Mouse (Mus musculus): ENCODE measurements around the gene Foxo6. TPM values are rescaled to one million over a fixed set of nuclear protein-coding genes. Genes with fewer than 3 reads are reported as not detected.

Gene Foxo6
- polyA plus RNA-seq, 1 experiment, result 2.2 TPM

DNA sequence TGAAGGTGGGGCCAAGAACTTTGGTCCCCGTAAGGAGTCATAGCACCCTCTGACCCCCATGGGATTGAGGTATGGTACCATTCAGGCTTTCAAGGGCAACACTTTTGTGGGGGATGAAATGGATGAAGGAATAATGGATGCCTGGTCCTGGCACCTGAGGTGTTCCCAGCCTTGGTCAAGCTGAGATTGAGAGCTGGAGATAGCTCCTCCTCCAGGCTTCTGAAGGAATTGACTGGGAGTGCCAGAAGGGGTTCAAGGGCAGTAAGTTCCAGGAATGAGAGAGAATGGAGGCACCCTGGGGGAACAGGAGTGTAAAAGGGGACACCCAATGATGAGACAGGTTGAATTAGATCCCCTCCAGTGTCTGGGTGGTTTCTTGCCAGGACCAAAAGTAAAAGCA, 3.0 kb downstream of the Foxo6 start:
- no peak for DNase-seq (ENCODE audit: low spot score)

DNA sequence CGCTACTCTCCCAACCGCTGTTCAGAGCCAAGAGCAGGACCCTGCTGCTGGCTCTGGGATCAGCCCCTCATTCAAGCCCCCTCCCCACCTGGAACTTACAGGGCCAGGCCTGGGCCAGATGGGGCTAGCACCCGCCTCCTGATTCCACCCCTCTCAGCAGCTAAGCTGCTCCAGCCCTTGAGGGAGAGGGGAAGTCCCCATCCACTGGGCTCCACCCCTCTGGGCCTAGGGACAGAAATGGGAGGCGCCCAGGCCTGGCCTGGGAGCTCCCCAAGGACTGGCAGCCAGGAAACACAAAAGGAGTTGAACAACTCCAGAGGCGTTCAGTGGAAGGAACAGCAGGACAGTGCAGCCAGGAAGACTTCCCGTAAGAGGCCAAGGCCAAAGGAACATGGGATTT, 4.0 kb downstream of the Foxo6 start:
- DNase-seq (ENCODE audit: low spot score), result peak; percentile 45

DNA sequence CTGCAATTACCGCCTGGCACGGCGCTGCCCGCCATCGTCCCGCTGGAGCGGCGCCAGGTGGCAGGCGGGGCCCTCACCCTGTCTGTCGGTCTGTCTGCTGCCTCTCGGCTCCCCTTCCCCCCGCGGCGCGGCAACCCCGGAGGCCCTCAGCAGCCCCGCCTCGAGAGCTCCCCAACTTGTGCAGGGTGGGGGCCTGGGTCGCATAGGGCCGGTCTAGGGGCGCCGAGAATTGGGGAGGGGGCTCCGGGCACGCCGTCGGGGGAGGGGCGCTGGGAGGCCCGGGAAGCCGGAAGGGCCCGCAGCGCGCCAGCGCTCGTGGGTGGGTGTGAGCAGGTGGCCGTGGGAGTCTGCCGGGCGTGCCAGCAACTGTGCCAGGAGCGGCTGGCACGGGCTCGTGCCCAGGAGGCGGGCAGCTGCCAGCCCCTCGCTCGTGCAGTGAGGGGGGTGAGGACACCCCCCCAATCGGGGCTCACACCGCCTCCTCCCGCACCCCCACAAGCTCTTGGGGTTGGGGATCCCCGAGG, 4.5 kb downstream of the Foxo6 start:
- peak; percentile 39 for DNase-seq (ENCODE audit: low spot score)

DNA sequence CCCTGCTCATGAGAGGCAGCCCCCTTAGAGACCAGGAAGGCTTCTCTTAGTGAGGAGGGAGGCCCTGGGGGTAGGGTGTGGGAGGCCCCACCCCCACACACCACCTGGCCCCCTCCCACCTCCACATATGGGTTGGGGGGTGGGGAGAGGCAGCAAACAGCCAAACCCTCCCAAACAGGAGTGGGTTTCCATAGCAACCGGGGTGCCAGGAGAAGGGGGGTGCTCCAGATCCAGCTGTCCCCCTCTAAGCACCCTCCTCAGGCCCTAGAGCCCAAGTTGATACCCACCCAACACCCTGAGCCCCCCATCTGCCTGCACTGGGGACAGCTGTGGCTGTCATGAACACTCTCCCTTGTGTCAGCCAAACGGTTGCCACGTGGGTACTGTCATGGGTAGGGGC, 6.1 kb downstream of the Foxo6 start:
- no peak for DNase-seq (ENCODE audit: low spot score)

DNA sequence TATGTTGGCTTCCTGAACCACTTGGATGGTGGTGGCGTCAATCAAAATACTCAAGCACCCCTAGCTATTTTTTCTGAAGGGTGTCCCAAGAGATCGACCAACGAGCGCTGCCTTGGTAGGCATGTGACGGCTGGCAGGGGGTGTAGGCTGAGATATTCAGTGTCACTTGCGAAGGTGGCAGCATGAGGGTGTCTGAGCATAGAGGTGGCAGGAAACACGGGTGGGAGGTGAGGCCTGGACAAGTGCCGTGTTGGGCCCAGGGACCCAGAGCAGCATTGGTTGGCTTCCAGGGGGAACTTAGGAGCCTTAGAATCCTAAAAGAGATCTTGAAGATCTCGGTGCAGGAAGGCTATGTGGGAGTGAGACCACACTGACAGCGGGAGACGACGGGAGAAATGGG, 6.7 kb downstream of the Foxo6 start:
- no peak for DNase-seq (ENCODE audit: low spot score)

DNA sequence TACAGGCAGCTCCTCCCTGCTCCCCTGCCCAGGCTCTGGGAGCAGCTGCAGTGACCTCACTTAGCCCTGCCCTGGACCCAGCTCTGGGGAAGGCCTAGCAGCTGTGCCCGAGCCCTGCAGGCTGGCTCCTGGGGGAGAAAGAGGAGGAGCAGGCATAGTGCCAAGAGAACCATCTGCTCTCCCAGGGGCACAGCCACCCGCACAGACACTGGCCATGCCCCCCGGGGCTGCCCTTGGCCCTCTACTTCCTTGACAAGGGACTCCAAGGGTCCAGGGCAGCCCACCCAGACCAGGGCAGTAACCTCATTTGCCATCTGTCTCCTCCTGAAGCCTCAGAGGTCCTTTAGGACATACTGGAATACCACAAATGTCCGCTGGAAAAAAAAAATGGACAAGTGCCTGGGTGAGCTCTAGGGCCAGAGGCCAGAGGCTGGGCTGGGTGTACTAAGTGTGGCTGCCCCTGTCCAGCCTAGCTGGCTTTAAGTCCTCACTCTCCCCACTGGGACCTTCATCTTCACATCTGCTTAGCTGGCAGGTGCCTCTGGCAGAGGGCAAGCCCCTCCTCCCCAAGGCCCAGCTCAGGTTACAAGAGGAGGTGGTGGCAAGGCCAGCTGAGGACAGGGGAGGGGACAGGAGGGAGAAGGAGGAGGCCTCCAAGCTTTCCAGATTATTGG, 9.8 kb downstream of the Foxo6 start:
- no peak for DNase-seq (ENCODE audit: low spot score)

DNA sequence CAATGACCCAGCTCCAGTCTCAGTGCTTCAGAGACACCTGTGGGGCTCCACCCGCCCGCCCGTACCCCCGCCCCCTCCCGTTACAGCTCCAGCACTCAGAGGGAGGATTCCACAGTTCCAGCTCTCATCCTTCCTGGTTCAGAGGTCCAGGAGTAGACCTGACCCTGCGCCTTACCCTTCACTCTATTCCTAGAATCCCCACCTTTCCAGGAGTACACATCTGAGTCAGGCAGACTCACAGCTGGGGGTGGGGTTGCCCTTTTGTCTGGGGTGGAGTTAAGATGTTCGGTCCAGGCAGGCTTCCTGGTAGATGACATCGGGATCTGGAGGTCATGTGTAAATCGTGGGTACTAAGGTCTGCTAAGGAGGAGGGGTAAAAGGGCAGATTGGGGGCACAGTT, 11.7 kb downstream of the Foxo6 start:
- DNase-seq (ENCODE audit: low spot score), result no peak

DNA sequence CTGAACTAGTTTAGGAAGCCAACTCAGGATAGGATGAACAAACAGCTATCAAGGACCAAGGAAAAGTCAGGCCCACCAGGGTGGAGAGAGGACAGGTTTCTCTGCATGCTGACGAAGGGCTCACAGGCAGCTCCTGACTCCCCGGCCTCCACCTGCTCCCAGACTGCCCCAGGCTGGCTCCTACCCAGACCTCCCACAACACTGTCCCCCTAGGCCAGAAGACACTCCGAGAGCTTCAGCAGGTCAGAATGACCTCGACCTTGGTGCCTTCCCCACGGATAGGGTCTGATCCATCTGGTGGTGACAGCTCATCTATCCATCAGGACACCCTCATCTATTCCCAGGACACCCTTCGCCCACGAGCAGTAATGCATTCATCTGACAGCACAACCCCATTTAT, 13.6 kb downstream of the Foxo6 start:
- DNase-seq (ENCODE audit: low spot score), result no peak

DNA sequence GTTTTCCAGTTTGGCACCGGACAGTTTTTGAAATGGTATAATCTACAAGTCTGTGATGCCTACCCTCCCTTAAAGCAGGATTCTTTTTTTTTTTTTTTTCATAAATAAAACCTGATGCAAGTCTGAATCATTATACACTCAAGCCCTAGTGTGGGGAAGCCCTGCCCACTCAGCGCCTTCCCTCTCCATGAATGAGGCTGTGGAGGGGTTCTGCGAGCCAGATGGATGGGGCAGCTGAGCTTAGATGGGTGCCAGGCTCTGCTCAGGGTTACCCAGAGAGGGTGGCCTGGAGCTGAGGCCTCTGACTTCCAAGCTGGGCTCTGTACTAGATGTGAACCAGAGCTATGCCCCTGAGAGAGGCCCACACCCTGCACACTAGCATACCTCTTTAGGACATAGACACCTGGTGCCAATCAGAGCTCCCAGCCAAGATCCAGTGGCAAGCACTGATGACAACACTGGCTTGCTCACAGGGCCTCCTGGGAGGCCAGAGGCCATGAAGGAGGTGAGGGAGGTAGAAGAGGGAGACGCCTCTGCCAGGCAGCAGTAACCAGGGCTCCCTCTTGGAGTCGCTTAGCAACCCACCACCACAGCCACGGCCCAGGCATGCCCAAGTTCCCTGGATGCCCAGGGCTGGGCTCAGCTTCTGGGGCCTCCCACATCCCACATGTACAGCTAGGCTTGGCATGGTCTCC, 15.1 kb downstream of the Foxo6 start:
- DNase-seq (ENCODE audit: low spot score), result no peak

DNA sequence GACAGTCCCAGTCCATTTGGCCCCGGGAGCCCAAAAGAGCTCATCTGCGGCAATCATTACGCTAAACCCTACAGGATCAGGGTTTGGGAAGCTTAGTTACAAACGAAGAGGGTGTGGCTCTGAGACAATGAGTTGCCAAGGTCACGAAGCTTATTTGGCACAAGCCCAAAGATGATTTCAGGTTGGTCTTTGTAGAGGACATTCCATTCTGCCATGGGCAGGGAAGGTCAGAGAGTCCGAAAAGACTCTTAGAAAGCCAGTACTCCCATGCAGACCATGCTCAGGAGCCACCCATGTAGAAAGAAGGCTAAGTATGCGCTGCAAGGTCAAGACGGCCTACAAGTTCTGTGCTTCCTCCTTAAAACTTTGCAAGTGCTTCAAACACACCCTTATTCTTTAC, 15.9 kb downstream of the Foxo6 start:
- no peak for DNase-seq (ENCODE audit: low spot score)

DNA sequence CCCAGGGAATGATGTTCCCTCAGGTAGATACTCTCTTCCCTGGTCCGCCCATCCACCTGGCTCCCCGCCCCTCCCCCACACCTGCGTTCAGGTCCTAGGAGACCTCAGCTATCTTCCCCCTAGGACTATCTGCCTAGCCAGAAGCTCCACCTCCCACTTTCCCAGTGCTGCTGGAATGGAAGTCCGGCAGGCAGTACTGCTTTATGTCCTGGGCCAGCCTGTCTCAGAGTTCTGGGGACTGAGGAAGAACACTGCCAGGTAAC, 16.3 kb downstream of the Foxo6 start:
- no peak for DNase-seq (ENCODE audit: low spot score)

DNA sequence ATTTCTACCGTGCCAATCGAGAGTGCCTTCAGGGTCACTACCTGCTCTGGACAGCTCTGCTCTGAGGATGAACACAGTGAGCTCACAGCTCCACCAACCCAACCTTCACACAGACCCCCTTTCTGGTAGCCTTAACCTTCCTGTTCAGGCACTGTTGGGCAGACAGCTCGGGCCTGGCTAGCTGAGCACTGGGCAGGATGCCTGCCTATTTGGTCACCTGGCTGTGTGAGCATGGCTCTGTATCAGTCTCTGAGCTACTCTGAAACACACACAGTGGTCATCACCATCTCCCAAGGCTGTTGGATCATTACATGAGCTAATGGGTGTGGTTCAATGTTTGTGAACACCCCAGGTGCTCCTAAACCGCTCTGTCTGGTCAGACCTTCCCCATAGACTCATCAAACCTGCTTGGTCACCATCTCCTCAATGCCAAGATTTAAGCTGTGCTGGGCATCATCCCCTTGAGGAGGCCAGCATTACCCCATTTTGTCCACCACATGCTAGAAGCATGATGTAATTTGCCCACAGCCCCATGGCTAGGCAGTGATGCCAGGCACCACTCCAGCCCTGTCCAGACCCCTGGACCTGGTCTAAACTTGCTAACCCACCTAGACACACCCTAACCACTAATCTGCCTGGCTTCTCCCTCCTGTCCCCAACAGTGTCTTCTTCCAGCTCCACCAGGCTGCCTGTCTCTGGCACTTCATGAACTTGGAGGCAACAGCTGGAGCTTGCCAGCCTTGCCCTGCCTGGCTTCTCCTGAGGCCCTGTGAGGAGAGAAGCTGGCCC, 16.8 kb downstream of the Foxo6 start:
- DNase-seq (ENCODE audit: low spot score), result no peak

DNA sequence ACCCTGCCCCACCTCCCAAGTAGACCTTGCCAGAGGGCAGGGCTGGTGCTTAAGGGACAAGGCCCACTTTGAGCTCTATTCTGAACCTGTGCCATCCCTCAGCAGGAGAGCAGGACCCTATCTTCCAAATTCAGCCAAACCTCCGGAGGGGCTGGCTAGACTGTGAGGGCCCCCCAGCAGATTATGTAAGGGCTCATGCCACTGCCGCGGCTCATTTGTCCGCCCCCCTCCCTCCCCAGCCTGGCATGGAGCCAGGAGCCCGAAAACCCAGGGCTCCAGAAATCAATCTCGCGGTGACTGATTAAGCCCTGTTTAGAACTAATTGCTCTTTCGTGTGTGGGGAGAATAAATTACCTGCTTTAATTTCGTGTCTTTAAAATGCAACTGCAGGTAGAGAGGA, 17.7 kb downstream of the Foxo6 start:
- DNase-seq (ENCODE audit: low spot score), result no peak

DNA sequence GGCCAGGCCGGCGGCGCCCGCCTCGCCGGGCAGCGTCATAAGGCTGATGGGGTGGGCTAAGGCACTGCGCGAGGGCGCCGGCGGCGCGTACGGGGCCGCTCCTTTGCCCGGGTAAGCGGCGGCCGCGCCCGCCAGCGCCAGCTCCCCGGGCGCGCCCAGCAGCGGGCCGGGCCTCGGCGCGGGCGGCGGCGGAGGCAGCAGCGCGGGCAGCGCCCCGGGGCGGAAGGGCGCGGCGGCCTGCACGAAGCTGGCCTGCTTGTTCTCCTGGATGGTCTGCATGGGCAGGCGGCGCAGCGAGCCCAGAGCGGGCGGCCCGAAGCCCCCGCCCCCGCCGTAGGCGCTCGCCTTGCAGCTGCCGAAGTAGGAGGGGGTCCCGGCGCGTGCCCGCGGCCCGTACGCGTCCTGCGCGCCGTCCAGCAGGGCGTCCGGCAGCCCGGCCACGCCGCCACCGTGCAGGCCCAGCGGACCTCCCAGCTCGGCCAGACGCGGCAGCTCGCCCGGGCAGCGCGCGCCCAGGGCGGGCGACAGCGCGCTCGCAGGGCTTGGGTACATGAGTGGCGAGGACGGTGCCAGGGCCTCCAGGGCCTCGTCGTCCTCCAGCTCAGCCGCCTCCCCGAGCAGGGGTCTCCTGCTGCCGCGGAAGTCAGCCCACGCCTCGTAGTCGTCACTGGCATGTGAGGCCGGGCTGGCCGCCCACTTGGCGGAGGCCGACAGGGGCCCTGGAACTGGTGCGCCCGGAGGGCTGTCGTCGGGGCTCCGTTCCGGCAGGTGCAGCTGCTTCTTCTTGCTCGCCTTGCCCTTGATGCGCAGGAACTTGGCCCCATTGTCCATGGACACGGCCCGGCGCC, 18.7 kb downstream of the Foxo6 start:
- DNase-seq (ENCODE audit: low spot score), result no peak

DNA sequence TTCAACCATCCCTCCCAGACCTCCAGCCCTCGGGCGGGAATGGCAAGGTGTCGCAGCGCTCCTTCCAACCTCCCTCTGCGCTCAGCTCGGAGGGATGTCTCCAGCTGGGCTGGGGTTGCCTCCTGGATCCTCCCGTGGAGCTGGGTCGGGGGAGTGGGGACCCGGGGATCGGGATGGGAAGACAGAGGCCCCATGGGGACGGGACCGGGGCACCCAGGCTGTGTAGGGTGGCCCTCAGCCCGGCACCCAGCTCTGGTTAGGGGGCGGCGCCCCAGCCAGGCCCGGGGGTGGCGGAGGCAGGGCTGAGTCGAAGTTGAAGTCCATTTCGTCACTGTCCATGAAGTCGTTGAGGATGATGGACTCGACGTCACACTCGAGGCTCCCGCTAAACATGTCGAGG, 19.5 kb downstream of the Foxo6 start:
- no peak for DNase-seq (ENCODE audit: low spot score)

DNA sequence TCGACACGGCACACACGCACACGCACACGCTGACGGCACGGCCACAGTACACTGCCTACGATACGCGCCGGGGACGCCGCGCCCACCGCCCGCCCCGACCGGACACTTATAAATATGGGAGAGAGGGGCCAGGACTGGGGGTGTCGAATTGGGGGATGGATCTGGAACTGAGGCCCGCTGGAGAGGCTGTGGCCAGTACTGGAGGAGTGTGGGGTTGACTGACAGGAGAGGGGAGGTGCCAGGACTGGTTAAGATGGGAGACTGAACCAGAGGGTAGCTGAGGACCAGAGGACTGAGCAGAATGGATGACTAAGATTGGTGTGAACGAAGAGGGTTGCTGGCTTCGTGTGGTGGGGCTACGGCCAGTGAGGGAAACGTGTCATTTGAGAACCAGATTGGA, 20.0 kb downstream of the Foxo6 start:
- no peak for DNase-seq (ENCODE audit: low spot score)

DNA sequence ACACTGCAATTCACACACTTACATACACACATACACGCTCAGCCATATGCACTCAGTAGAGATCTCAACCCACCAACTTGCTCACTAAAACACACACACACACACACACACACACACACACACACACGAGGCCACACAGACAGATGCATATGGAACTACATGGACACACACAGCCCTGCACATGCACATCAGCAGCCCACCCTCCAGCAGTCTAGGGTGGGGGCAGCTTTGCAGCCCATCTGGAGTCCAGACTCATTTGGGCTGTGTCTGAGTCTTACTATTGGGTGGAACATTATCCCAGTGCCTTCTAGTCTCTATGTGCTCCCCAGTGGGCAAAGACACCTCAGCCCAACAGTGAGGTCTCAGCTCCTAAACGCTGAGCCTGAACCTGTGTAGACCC, 23.0 kb downstream of the Foxo6 start:
- no peak for DNase-seq (ENCODE audit: low spot score)

DNA sequence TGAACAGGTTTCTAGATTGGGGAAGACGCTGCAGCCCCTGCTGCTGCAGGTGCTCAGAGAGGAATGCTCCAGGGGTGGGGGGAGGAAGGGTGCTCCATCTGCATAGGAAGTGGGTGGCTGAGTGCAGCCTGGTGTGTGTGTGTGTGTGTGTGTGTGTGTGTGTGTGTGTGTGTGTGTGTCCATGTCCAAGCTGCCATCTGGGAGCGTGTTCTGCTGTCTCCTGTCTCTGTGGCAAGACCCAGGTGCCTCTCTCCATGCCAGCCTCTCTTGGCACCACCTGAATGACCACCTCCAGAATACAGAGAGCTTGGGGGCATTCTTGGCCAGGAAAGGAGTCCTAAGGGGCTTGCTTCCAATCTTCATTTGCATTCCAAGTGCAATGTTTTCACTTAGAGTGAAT, 24.4 kb downstream of the Foxo6 start:
- DNase-seq (ENCODE audit: low spot score), result no peak

DNA sequence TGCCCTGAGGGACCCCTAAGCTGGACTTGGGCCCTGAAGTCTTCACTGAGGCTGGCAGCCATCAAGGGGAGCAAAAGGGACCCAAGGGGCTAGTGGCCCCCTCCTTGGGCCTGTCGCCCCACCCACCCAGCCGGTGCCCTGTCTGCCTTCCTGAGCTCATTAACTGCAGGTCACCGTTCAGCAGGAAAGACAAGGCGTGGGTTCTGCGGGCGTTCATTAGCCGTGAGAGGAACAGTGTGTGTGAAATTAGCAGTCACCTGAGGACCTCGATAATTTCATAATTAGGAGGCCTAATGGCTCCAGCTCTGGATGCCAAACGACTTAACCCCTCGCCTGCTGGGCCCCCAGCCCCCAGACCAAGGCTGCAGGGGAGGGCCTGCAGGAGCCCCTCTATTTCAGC, 24.9 kb downstream of the Foxo6 start:
- DNase-seq (ENCODE audit: low spot score), result no peak

DNA sequence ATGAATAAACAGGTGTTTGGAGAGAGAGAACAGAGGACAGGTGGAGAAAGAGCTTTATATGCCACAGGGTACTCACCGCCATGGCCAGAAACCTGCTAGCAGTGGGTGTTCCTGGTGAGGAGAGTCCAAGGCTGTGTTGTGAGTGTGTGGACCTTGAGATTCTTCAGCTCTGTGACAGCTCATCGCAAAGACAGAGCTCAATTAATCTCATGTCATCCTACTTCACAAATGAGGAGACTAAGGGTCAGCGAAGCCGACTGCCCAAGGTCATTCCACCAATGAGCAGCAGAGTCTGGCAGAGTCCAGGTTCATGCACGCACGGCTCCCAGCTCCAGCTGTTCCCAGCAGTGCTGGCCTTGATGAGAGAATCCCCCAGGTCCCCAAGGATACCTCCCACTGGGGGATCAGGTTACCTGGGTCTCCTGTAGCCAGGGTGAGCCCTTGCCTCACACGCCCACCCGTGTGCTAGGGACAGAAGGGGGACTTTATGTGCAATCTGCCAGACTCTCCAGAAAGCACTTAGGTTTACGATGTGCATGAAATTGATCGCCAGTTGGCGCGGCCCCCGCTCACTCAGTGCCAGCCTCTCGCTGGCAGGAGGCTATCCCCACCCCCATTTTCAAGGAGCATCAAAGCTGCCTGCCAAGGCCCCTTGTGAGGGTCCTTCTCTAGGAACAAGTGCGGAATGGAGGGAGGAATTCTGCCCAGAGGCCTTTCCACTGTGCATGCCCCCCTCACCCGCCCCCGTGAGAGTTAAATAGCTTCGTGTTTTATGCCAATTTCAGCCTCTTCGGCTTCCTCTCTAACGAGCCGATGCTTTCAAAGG, 27.6 kb downstream of the Foxo6 start:
- DNase-seq (ENCODE audit: low spot score), result no peak

DNA sequence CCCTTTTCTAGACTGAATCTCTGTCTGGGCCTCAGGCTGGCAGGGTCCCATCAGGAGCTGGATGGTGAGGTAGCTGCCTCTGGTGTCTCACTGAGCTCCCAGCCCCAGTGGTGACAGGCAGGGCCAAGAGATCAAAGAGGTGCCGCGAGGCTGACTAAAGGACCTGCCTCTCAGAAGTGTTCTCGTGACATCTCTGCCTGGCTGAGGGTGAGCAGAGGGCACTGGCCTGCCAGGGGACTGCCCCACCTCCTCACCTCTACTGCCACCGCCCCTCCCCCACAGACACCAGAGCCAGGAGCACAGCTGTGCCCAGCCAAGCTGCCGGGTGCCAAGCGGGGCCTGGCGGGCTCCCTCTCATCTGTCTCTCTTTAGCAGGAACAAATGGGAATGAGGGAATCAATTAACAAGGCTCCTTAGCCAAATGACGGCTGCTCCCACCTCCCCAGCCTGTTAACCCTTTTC, 38.3 kb downstream of the Foxo6 start:
- peak; percentile 36 for DNase-seq (ENCODE audit: low spot score)
